Mouse (Mus musculus) monocyte, adult 2 months (primary cell): Measurements from ENCODE around the gene Rxrb.

ENCODE experiments used
- DNase-seq, 2 experiments: peaks; one replicate each; pipeline ENCODE4 v3.0.0; 2022; ENCODE audit warnings: low spot score in 2 of 2, low read depth in 1 of 2

Gene Rxrb

DNA sequence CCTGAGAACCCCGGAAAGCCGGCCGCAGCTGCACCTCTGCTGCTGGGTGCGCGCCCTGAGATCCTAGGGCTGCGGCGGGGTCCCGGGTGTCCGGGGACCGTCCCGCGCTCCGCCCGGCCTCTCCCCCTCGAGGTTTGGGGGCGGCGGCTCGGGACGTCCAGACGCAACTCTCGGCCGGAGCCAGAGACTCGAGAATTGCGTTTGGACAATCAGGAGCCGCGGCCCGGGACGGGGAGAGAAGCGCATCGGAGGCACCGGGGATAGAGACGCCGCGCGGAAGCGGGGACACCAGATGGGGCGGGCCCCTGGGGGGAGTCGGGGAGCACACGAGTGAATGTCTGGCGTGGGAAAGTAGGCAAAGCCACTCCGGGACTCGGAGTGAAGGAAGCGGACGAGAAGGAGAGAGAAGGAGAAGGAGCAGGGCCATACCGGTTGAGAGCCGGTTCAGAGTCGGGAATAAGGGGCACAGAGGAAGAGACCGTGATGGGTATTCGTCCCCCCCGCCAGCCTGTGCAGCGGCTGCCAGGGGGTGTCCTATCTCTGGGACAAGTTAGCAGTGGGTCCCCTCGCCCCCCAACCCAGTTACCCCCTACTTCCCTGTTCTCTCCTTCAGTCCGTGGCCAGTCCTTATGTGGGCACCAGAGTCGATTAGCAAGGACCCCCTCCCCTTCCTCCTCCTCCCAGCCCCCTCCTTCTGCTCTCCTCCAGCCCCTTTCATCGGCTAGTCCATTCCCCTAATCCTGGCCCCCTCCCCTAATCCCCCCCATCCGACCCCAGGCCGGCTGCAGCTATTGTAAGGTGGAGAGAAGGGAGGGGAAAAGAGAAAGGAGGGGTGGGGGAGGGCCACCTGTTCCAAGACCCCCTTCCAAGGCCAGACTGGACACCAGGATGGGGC lies 6.5 kb upstream of the Rxrb start:
- no peak for DNase-seq

DNA sequence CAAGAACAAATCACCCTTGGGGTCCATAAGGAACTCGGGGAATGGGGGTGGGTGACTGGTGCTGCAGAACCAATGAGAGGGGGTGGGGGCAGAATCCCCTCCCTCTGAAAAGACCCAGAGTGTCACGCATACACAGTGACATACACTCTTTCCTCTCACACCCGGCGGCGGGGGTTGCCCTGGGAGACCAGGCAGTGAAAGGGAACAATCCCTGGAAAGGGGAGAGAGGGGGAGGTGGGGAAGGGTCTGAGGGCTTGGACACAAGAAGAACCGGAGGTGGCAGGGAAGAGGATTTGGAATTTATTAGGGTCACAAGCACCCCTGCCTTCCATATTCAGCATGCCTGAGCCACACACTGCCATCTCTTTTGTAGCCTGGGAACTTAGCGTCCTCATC lies 5.9 kb upstream of the Rxrb start:
- DNase-seq, result no peak

DNA sequence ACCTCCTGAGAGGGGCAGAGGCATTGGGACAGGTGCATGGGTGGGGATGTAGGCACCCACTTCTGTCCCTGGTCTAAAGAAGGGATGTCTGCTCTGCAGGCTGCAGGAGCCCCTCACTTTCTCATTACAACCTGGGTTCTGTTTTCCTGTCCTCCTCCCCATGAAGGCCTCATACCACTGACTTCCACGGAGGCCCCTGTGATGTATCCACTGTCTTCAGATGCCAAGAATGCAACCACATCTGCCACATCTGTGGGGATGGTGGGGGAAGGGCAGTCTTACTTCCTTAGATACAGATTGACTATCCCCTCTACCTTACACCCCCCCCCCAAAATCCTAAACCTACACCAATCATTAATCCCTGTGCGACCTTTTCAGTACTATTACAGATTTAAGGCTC lies 5.4 kb upstream of the Rxrb start:
- no peak for DNase-seq

DNA sequence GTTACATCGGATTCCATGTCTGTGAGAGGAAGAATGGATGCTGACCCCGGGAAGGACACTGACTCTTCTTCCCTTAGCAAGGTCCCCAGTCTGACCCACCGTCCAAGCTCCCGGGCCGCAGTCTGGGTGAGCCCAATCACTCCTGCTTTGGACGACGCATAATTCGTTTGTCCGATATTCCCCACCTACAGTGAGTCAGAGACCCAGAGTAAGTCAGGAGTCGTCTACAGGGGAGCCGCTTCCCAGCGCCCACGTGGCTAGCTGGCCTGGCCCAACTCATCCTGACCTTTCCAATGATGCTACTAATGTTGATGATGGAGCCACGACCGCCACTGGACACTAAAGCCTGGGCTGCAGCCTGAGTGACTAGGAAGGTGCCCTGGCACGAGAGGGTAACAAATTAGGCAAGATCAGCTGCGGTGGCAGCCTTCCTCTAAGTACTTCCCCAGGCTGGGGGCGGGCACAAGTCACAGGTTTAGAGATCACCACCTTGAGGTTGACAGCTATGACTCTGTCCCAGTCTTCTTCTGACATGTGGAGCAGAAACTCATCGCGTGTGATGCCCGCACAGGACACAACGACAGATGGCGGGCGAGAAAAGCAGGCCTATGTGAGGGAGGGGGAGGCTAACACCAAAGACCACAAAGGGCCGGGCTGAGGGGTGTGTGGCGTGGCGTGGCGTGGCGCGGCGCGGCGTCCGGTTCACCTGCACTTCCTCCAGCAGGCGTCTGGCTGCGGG lies 4.5 kb upstream of the Rxrb start:
- peak in 1 of 2 experiments; percentile 70 for DNase-seq

DNA sequence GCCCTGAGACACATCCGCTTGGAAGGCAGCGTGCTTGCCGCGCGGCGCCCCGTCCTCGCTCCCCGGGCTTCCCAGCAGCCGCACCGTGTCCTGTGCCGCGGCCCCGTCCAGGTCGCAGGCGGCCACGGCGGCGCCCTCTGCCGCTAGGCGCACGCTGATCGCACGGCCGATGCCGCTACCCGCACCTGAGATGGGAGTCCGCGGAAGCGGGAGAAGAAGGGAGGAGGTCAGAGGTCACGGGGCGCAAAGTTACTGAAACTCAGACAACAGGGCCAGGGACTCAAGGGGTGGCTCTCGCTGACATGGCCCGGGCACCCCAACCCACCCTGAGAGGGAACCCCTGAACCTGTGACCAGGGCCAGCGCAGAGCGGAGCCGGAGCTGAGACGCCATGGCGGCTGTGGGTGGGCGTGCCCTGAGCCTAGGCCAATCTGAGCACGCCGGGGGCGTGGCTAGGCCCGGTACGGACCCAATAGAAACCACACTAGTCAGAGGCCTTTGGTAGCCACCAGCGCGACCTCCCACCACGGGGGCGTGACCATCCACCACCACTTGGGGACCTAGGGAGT lies 3.9 kb upstream of the Rxrb start, which contains the start of gene H2-Ke6:
H2-Ke6 (minus strand) TSS at position 405 of the 568 bp plus-strand sequence.
- peak in 1 of 2 experiments; percentile 78 for DNase-seq

DNA sequence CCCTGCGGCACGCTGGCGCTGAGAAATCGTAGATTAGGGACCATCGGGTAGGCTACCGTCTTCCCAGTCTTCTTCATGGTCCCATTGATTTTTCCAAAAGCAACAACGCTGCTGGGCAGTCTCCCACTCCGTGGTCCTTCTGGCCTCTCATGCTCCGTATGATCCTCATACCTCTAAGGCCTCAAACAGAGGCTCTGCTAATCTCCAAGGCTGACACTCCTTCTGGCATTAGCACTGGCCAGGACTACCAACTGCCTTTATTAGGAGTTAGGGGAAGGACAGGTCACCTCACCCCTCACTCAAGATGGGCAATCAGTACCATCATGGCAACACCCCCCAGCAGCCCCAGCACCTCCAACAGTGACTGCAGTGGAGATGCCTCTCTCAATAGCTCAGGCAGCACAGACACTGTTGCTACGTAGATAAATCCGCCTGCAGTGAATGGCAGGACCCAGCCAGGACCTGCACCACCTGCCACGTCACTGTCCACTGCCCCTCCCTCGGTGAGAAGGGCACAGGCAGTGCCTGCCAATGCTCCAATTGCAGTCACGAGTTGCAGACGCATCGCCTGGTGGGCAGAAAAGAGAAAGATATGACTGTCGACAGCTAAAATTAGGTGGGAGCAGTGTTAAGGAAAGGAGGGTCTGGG lies 3.0 kb upstream of the Rxrb start:
- no peak for DNase-seq

DNA sequence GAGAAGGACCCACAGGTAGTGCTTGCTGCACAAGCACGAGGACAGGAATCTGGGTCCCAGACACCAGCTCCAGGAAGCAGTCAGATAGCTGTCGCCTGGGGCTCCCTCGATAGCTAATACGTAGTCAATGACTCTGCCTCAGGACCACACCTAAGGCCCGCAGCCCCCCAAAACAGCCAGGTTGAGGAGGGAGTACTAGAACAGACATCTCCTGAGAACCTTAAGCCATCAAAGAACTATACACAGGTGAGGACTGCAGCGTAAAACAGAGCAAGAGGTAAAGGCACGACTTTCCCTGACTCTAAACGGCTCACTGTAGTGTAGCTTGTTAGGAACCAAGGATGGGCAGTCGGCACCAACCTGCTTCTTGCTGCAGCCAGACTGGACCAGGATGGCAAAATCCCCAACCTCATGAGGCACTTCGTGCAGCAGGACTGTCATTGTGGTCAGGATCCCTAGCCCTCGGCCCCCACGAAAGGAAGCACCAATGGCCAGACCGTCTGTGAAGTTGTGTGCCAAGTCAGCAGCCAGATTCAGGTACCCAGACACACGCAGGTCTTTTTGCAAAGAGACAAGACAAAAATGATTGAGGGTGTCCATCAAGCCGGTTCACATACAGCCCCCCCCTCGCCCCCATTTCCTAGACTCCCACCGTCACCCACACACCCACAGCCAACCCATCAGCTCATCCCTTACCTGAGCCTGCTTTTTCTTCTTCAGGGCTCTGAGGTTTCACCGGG lies 2.3 kb upstream of the Rxrb start:
- DNase-seq, result no peak

DNA sequence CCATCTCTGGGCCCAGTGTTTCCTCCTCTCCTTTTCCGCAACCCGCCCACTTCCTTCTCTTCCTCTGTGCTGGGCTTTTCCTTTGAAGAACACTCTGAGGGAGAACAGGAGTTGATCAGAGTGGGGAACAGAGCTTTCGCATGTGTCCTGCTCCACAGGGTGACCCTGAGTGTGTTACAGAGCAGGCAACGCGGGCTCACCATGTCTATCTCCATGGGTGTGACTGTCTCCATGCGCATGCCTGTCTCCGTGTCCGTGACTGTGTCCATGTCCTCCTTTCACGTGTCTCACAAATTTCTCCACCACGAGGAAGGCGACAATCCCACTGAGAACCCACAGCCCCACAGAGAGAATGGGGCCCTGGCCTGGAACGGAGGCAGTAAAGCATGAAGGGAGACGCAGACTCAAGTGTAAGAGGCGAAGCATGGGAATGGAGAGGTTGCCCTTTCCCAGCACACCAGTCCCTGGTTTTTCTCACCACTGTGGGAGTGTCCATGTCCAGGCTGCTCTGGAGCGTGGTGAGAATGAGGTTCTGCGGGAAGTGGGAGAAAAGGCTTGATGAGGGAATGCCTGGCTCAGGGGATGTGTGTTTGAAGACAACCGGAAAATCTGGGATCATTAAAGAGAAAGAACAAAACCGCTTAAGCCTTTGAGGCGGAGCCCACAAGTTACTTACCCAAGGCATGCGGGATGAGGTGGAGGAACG lies 1.6 kb upstream of the Rxrb start:
- no peak for DNase-seq

DNA sequence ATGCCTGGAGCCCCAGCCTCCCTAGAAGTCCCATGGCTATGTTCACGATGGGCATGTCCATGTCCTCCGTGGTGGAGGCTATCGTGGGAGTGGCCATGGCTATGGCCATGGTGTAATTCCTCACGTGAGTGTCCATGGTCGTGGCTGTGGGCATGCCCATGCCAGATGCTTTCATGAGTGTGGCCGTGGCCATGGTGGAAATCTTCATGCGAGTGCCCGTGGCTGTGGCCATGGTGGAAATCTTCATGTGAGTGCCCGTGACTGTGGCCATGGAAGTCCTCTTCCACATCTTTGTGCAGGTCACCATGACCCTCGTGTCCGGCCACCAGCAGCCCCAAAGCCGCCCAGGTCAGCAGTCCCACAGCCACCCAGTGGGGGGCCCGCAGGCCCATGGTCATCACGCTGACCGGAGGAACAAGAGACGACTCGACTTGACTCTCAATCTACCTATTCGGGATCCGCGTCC lies 718 bp upstream of the Rxrb start:
- no peak for DNase-seq

DNA sequence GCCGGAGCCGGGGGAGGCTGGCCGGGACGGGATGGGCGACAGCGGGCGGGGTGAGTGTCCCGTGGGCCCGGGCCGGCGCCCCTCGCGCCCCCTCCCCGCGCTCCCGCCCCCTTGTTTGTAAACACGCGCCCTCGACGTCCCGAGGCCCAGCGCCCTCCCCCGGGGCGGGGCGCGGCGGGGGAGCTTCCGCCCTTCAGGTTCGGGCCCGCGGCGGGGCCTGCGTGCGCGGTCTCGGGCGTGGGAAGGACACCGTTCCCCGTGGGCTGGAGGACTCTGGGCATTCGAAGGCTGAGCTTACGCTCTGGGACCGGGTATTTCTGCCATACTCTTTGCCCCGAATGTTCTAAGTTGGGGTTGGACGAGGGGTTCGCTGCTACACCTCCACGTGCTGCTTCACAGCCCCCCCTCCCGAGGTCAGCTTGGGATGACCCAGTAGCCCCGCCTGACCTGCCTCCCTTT lies 591 bp downstream of the Rxrb start:
- peak in 1 of 2 experiments; percentile 56 for DNase-seq

DNA sequence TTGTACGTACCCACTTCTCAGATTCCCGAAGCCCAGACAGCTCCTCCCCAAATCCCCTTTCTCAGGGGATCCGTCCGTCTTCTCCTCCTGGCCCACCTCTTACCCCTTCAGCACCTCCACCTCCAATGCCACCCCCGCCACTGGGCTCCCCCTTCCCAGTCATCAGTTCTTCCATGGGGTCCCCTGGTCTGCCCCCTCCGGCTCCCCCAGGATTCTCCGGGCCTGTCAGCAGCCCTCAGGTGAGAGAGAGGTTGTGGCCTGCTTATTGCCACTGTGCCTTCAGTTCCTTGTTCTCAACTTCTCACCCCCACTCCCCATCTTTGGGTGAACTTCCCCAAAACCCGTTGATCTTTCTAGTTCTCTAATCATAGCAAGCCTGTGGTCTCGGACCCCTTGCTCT lies 1.2 kb downstream of the Rxrb start:
- DNase-seq, result peak in 1 of 2 experiments; percentile 32

DNA sequence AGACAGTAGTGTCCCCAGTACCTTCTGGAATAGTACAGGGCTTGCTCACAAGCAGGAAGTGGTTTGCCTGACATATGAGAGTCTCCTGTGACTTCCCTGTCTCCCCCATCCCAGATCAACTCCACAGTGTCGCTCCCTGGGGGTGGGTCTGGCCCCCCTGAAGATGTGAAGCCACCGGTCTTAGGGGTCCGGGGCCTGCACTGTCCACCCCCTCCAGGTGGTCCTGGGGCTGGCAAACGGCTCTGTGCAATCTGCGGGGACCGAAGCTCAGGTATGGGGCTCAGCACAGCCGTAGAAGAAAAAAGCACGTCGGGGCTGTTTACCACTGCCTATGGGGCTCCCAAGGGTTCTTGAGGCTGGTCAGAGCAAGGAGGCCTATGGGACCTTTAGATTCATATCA lies 1.8 kb downstream of the Rxrb start:
- DNase-seq, result no peak

DNA sequence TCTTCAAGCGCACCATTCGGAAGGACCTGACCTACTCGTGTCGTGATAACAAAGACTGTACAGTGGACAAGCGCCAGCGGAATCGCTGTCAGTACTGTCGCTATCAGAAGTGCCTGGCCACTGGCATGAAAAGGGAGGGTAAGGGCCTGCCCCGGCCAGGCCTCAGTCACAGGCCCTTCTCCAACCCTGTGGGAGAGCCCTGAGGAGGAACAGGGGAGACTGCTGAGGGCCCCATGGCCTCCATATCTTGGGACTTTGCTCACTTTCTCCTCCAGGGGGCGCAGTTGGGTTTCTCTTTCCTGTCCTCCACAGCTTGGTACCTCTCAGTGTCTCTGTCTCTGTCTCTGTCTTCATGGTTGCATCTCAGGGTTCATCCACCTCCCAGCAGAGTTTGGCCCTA lies 2.5 kb downstream of the Rxrb start:
- peak in 1 of 2 experiments; percentile 63 for DNase-seq

DNA sequence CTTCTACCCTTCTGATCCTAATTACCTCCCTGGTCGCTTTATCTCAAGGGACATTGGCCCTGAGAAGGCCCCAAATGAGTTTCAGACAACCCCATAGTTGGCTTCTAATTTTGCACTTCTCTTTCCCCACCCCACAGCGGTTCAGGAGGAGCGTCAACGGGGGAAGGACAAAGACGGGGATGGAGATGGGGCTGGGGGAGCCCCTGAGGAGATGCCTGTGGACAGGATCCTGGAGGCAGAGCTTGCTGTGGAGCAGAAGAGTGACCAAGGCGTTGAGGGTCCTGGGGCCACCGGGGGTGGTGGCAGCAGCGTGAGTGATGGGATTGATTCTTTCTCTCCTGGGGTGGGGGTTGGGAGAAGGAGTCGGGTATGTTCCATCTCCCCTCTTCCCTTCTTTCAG lies 3.9 kb downstream of the Rxrb start:
- no peak for DNase-seq

DNA sequence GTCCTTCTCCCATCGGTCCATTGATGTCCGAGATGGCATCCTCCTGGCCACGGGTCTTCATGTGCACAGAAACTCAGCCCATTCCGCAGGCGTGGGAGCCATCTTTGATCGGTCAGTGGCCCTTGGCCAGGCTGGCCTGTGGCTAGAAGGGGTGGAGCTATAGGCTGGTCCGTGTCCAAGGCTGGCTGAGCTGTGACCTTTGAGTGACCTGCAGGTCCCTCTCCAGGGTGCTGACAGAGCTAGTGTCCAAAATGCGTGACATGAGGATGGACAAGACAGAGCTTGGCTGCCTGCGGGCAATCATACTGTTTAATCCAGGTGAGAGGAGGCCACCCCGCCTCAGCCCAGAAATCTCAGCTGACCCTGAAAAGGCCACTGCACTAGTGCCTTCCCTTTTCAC lies 5.0 kb downstream of the Rxrb start:
- no peak for DNase-seq

DNA sequence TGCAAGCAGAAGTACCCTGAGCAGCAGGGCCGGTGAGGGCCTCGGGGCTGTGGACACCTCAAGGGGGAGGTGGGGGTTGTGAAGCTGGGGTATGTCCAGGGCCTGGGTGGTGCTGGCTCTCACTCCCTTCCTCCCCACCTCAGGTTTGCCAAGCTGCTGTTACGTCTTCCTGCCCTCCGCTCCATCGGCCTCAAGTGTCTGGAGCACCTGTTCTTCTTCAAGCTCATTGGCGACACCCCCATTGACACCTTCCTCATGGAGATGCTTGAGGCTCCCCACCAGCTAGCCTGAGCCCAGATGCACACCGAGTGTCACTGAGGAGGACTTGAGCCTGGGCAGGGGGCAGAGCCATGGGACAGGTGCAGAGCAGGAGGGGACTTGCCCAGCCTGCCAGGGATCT lies 5.6 kb downstream of the Rxrb start:
- DNase-seq, result no peak

DNA sequence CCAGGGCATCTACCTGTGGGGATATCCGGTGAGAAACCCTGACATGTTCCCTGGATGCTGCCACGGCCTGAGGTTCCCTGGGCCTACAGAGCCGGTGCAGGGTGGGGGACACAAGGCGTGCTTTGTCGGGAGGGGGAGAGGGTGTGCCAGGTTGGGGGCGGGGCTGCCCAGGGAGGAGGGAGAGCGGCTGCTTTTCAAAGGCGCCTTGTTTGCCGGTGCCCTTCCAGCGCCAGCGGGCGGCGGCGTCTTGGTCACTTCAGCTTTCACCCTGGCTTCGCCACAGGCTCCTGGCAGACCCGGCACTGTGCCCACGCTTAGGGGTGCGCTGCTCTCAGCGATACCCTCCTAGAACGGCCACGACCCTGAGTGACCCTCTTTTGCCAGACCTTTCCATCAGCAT lies 6.8 kb downstream of the Rxrb start:
- DNase-seq, result no peak

DNA sequence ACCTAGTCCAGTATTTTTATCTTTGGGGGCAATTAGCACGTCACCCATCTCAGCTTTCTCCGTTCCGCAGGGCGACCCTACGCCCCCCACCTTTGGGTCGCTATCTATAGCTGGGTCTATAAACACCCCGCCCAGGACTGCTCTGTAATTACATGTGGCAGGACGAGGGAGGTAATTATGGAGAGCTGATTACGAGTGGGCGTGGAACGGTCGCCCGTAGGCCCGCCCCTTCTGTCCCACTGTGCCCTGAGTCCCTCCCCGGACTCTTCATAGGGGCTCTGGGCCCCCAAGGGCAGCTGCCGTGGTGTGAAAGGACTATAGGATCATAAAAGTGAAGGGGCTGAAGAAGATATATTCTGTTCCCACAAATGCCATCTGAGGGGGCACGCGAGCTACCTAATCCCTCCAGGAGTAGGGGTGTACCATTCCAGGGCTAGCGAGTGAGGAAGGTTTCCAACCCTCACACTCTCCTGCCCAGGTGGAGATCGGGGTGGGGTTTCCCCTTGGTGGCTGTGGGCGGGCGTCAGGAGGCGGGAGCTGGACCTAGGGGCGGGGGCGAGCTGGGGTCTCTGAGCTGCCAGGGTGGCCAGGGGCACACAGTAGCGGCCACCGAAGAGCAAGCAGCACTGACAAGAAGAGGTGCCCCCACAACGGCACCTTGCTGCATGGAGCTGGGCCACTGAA lies 7.4 kb downstream of the Rxrb start, which contains the start of gene Col11a2:
Col11a2 (plus strand) TSS at position 560 of the 684 bp plus-strand sequence.
- DNase-seq, result no peak
